In genomic region chr5:142842137-142842642, GRCm38 (mm10) we compare ENCODE assay signal across 9 mouse cellular contexts. TPM values are rescaled to one million over a fixed set of nuclear protein-coding genes. Genes with fewer than 3 reads are reported as not detected.
DNase-seq lines count a peak whose midpoint lies in the region; ATAC-seq and TF ChIP-seq lines count a peak whose summit lies in the region.
"Had no signal": no experiment of that assay in that cellular context is flagged by ENCODE, and none has a peak within 500 bp of the region (broad histone marks: within the 10 kb centered on the region; RNA-seq: fewer than 3 reads in every experiment).

No protein-coding gene starts in this region.

- TF ChIP-seq CTCF in left cerebral cortex, adult 2 months (IDR thresholded peaks at IDR 0.05) = peak; percentile 58
- TF ChIP-seq CTCF in lung, postnatal 0 days (IDR thresholded peaks at IDR 0.05) = peak; percentile 71

- DNase-seq in left cerebral cortex, adult 2 months (ENCODE audit: extremely low spot score in 1 of 2, low spot score in 2 of 2) = no peak
- no peak for DNase-seq in left cerebral cortex, adult 11 months (ENCODE audit: low spot score)
- peak; percentile 81 for DNase-seq in MN1 (ENCODE audit: low spot score)
- peak; percentile 53 to 55 for DNase-seq in cerebellum, postnatal 14 days
- peak; percentile 48 for DNase-seq in lung, postnatal 0 days (ENCODE audit: low spot score)
- no peak for DNase-seq in ovary, adult 18-20 months (ENCODE audit: low spot score)
- no peak for DNase-seq in frontal cortex, postnatal 14 days (ENCODE audit: low spot score in 2 of 2)

- no peaks in the 10 kb centered on the region for H3K4me1 ChIP-seq in hindbrain, embryonic 13.5 days (replicated peaks)
- H3K4me1 ChIP-seq in lung, postnatal 0 days (ENCODE audit: insufficient read depth, low read depth, low read length) = no peaks in the 10 kb centered on the region

- TF ChIP-seq EP300 in lung, postnatal 0 days (IDR thresholded peaks at IDR 0.05) = no peak

- intact Hi-C loops in left cerebral cortex, adult 2 months (cut with DNase I) = loop anchor here (1.0 to 10.0 kb wide), 3 partner anchors 74 to 287 kb away; partner anchors contain the start of gene Radil

- H3K9ac ChIP-seq in hindbrain, embryonic 13.5 days = no peak overlapping the region
- no peak overlapping the region for H3K9ac ChIP-seq in lung, postnatal 0 days (replicated peaks; ENCODE audit: low read depth)
- H3K9ac ChIP-seq: lung, embryonic 15.5 days had no signal

- no peaks in the 10 kb centered on the region for H3K9me3 ChIP-seq in hindbrain, embryonic 13.5 days
- H3K9me3 ChIP-seq in lung, postnatal 0 days (ENCODE audit: low read length) = no peaks in the 10 kb centered on the region
- H3K9me3 ChIP-seq: lung, embryonic 15.5 days had no signal

- no peak overlapping the region for H3K4me3 ChIP-seq in left cerebral cortex, adult 2 months
- no peak overlapping the region for H3K4me3 ChIP-seq in hindbrain, embryonic 13.5 days
- no peak overlapping the region for H3K4me3 ChIP-seq in lung, postnatal 0 days (ENCODE audit: low read depth, low read length)
- H3K4me3 ChIP-seq: lung, embryonic 15.5 days had no signal

- no peak overlapping the region for H3K4me2 ChIP-seq in hindbrain, embryonic 13.5 days
- H3K4me2 ChIP-seq in lung, postnatal 0 days (replicated peaks; ENCODE audit: low read depth, low read length) = no peak overlapping the region
- H3K4me2 ChIP-seq: lung, embryonic 15.5 days had no signal

- no peaks in the 10 kb centered on the region for H3K36me3 ChIP-seq in hindbrain, embryonic 13.5 days
- no peaks in the 10 kb centered on the region for H3K36me3 ChIP-seq in lung, postnatal 0 days (ENCODE audit: insufficient read depth, low read length)
- H3K36me3 ChIP-seq: lung, embryonic 15.5 days had no signal

- H3K27me3 ChIP-seq in hindbrain, embryonic 13.5 days = no peaks in the 10 kb centered on the region
- H3K27me3 ChIP-seq in lung, postnatal 0 days (replicated peaks; ENCODE audit: insufficient read depth, low read length) = no peaks in the 10 kb centered on the region
- H3K27me3 ChIP-seq: lung, embryonic 15.5 days had no signal

- H3K27ac ChIP-seq in left cerebral cortex, adult 2 months = no peak overlapping the region
- no peak overlapping the region for H3K27ac ChIP-seq in hindbrain, embryonic 13.5 days
- H3K27ac ChIP-seq in lung, postnatal 0 days (ENCODE audit: low read length) = peak overlapping the region; percentile 4; the same call in 1 of the 2 replicates

- WGBS in hindbrain, embryonic 13.5 days = 28% methylated on average over 7 of the region's 7 CpGs
- 37% methylated on average over 7 of the region's 7 CpGs for WGBS in lung, postnatal 0 days

- peak; percentile 52; the same call in 1 of the 2 replicates for ATAC-seq in hindbrain, embryonic 13.5 days (ENCODE audit: low FRiP score)
- peak; percentile 49 for ATAC-seq in lung, postnatal 0 days

RNA-seq across cellular contexts. Expression of gene Tnrc18, which starts 24.7 kb away (rescaled TPM):
- total RNA-seq in left cerebral cortex, adult 2 months (2021) = 100 to 1,000 TPM; 139 to 141 TPM
- polyA plus RNA-seq in hindbrain, embryonic 13.5 days (2015; fragmentation: Nextera tagmentation; extraction: Ambion mirVana) = 33.1 and 35.8 TPM in 2 replicates
- 16.6 and 24.9 TPM in 2 replicates for polyA plus RNA-seq in lung, postnatal 0 days (2015; fragmentation: Nextera tagmentation; extraction: Ambion mirVana)

RNA-seq across cellular contexts. Expression of gene Fbxl18, which starts 53.0 kb away (rescaled TPM):
- total RNA-seq in left cerebral cortex, adult 2 months (2021) = 10 to 100 TPM; 31.5 to 33.2 TPM
- 36.6 and 36.9 TPM in 2 replicates for polyA plus RNA-seq in hindbrain, embryonic 13.5 days (2015; fragmentation: Nextera tagmentation; extraction: Ambion mirVana)
- 6.3 and 7.9 TPM in 2 replicates for polyA plus RNA-seq in lung, postnatal 0 days (2015; fragmentation: Nextera tagmentation; extraction: Ambion mirVana)

Comparison
In these comparisons a context has a peak if more than half of its experiments do, and no peak if none do; other contexts are left out.
1. DNase-seq: peak in MN1 (single experiment), cerebellum, postnatal 14 days (2 of 2) and lung, postnatal 0 days (single experiment); none in left cerebral cortex, adult 2 months (0 of 2), left cerebral cortex, adult 11 months (single experiment), ovary, adult 18-20 months (single experiment) and frontal cortex, postnatal 14 days (0 of 2).